Mouse (Mus musculus): ENCODE results near the gene Hexdc. TPM values are rescaled to one million over a fixed set of nuclear protein-coding genes. Genes with fewer than 3 reads are reported as not detected.

The Hexdc gene
- polyA plus RNA-seq, 1 experiment, result 5.2 TPM

GRCm38 (mm10) chr11:121237345-121238128, 33.3 kb downstream of the Hexdc start:
- H3K27ac ChIP-seq (ENCODE audit: control insufficient read depth, insufficient read depth, low read depth, low read length), result peak overlapping the region; percentile 88
- no peaks in the 10 kb centered on the region for H3K27me3 ChIP-seq (ENCODE audit: control insufficient read depth, insufficient read depth, low read length)
- no peaks in the 10 kb centered on the region; the same call in none of the 2 replicates for H3K4me1 ChIP-seq (ENCODE audit: control insufficient read depth, insufficient read depth, low read length)
- H3K36me3 ChIP-seq (ENCODE audit: control insufficient read depth, insufficient read depth, low read length), result no peaks in the 10 kb centered on the region
- H3K4me3 ChIP-seq (ENCODE audit: control insufficient read depth, low read depth, low read length), result peak overlapping the region; percentile 97
- TF ChIP-seq CTCF (IDR thresholded peaks at IDR 0.05; ENCODE audit: control insufficient read depth, insufficient read depth, insufficient replicate concordance, low read depth, low read length) (peak; percentile 24; the same call in 1 of the 2 replicates), POLR2A (IDR thresholded peaks at IDR 0.05; ENCODE audit: control insufficient read depth, low read depth, low read length) (no peak)

GRCm38 (mm10) chr11:121239669-121240068, 35.4 kb downstream of the Hexdc start:
- TF ChIP-seq POLR2A (IDR thresholded peaks at IDR 0.05; ENCODE audit: control insufficient read depth, low read depth, low read length) (no peak), CTCF (IDR thresholded peaks at IDR 0.05; ENCODE audit: control insufficient read depth, insufficient read depth, insufficient replicate concordance, low read depth, low read length) (no peak)
- no peak overlapping the region for H3K4me3 ChIP-seq (ENCODE audit: control insufficient read depth, low read depth, low read length)
- no peaks in the 10 kb centered on the region for H3K36me3 ChIP-seq (ENCODE audit: control insufficient read depth, insufficient read depth, low read length)
- no peaks in the 10 kb centered on the region for H3K27me3 ChIP-seq (ENCODE audit: control insufficient read depth, insufficient read depth, low read length)
- H3K4me1 ChIP-seq (ENCODE audit: control insufficient read depth, insufficient read depth, low read length), result no peaks in the 10 kb centered on the region; the same call in none of the 2 replicates
- H3K27ac ChIP-seq (ENCODE audit: control insufficient read depth, insufficient read depth, low read depth, low read length), result no peak overlapping the region

- Histone ChIP-seq H3K4me3 (ENCODE audit: control insufficient read depth, low read depth, low read length) (no peak overlapping the region), H3K4me1 (ENCODE audit: control insufficient read depth, insufficient read depth, low read length) (no peaks in the 10 kb centered on the region), H3K27ac (ENCODE audit: control insufficient read depth, insufficient read depth, low read depth, low read length) (no peak overlapping the region), H3K36me3 (ENCODE audit: control insufficient read depth, insufficient read depth, low read length) (peaks cover 4% of the 10 kb centered on the region), H3K27me3 (ENCODE audit: control insufficient read depth, insufficient read depth, low read length) (no peaks in the 10 kb centered on the region)
- no peak for TF ChIP-seq CTCF (IDR thresholded peaks at IDR 0.05; ENCODE audit: control insufficient read depth, insufficient read depth, insufficient replicate concordance, low read depth, low read length)
- TF ChIP-seq POLR2A (IDR thresholded peaks at IDR 0.05; ENCODE audit: control insufficient read depth, low read depth, low read length), result no peak
Measured at GRCm38 (mm10) chr11:121250196-121250595, 46.0 kb downstream of the Hexdc start.

GRCm38 (mm10) chr11:121259160-121260100, 55.2 kb downstream of the Hexdc start, which contains the start of gene Foxk2:
TSS of gene Foxk2 (plus strand) at chr11:121259990.
- Histone ChIP-seq H3K27me3 (ENCODE audit: control insufficient read depth, insufficient read depth, low read length) (no peaks in the 10 kb centered on the region), H3K27ac (ENCODE audit: control insufficient read depth, insufficient read depth, low read depth, low read length) (peak within 1 kb of the TSS; percentile 82), H3K36me3 (ENCODE audit: control insufficient read depth, insufficient read depth, low read length) (no peaks in the 10 kb centered on the region), H3K4me3 (ENCODE audit: control insufficient read depth, low read depth, low read length) (peak within 1 kb of the TSS; percentile 96), H3K4me1 (ENCODE audit: control insufficient read depth, insufficient read depth, low read length) (peaks cover 10% of the 10 kb centered on the region)
- TF ChIP-seq CTCF (IDR thresholded peaks at IDR 0.05; ENCODE audit: control insufficient read depth, insufficient read depth, insufficient replicate concordance, low read depth, low read length), result no peak
- TF ChIP-seq POLR2A (IDR thresholded peaks at IDR 0.05; ENCODE audit: control insufficient read depth, low read depth, low read length), result no peak; the same call in 1 of the 2 replicates

- TF ChIP-seq POLR2A (IDR thresholded peaks at IDR 0.05; ENCODE audit: control insufficient read depth, low read depth, low read length), result peak; percentile 23; the same call in 1 of the 2 replicates
- TF ChIP-seq CTCF (IDR thresholded peaks at IDR 0.05; ENCODE audit: control insufficient read depth, insufficient read depth, insufficient replicate concordance, low read depth, low read length), result no peak
- H3K4me3 ChIP-seq (ENCODE audit: control insufficient read depth, low read depth, low read length), result peak overlapping the region; percentile 91
- H3K4me1 ChIP-seq (ENCODE audit: control insufficient read depth, insufficient read depth, low read length), result peaks cover 10% of the 10 kb centered on the region
- no peaks in the 10 kb centered on the region for H3K27me3 ChIP-seq (ENCODE audit: control insufficient read depth, insufficient read depth, low read length)
- H3K36me3 ChIP-seq (ENCODE audit: control insufficient read depth, insufficient read depth, low read length), result no peaks in the 10 kb centered on the region
- peak overlapping the region; percentile 65 for H3K27ac ChIP-seq (ENCODE audit: control insufficient read depth, insufficient read depth, low read depth, low read length)
Measured at GRCm38 (mm10) chr11:121260211-121260906, 56.1 kb downstream of the Hexdc start.

GRCm38 (mm10) chr11:121261074-121261473, 56.8 kb downstream of the Hexdc start:
- Histone ChIP-seq H3K4me1 (ENCODE audit: control insufficient read depth, insufficient read depth, low read length) (peaks cover 10% of the 10 kb centered on the region), H3K27ac (ENCODE audit: control insufficient read depth, insufficient read depth, low read depth, low read length) (no peak overlapping the region), H3K27me3 (ENCODE audit: control insufficient read depth, insufficient read depth, low read length) (no peaks in the 10 kb centered on the region), H3K36me3 (ENCODE audit: control insufficient read depth, insufficient read depth, low read length) (no peaks in the 10 kb centered on the region), H3K4me3 (ENCODE audit: control insufficient read depth, low read depth, low read length) (peak overlapping the region; percentile 91)
- TF ChIP-seq POLR2A (IDR thresholded peaks at IDR 0.05; ENCODE audit: control insufficient read depth, low read depth, low read length) (no peak), CTCF (IDR thresholded peaks at IDR 0.05; ENCODE audit: control insufficient read depth, insufficient read depth, insufficient replicate concordance, low read depth, low read length) (no peak)

Other genes starting within 250 kb of the Hexdc start
- gene Csnk1d, start 213.1 kb upstream of the Hexdc start, polyA plus RNA-seq (2012; rRNA removed), result 97.0 and 111 TPM in 2 replicates
- gene Cd7, start 165.0 kb upstream of the Hexdc start, polyA plus RNA-seq (2012; rRNA removed), result 0.71 and 0.95 TPM in 2 replicates
- gene Sectm1b, start 140.9 kb upstream of the Hexdc start, polyA plus RNA-seq (2012; rRNA removed), result not detected in 2 replicates
- 8.9 and 9.0 TPM in 2 replicates for gene Sectm1a, start 123.2 kb upstream of the Hexdc start, polyA plus RNA-seq (2012; rRNA removed)
- gene Tex19.2, start 85.8 kb upstream of the Hexdc start, polyA plus RNA-seq (2012; rRNA removed), result 23.9 and 27.6 TPM in 2 replicates
- 11.7 and 16.1 TPM in 2 replicates for gene Tex19.1, start 58.3 kb upstream of the Hexdc start, polyA plus RNA-seq (2012; rRNA removed)
- 0.31 and 0.35 TPM in 2 replicates for gene Uts2r, start 44.2 kb upstream of the Hexdc start, polyA plus RNA-seq (2012; rRNA removed)
- gene Ogfod3, start 278 bp downstream of the Hexdc start, polyA plus RNA-seq (2012; rRNA removed), result 2.7 and 3.1 TPM in 2 replicates
- gene Cybc1, start 24.9 kb downstream of the Hexdc start, polyA plus RNA-seq (2012; rRNA removed), result 7.8 and 8.7 TPM in 2 replicates
- 8.2 and 8.9 TPM in 2 replicates for gene Narf, start 32.8 kb downstream of the Hexdc start, polyA plus RNA-seq (2012; rRNA removed)
- 78.5 and 80.0 TPM in 2 replicates for gene Foxk2, start 55.6 kb downstream of the Hexdc start, polyA plus RNA-seq (2012; rRNA removed)
- 26.7 and 27.9 TPM in 2 replicates for gene Wdr45b, start 150.0 kb downstream of the Hexdc start, polyA plus RNA-seq (2012; rRNA removed)
- 0.32 and 0.47 TPM in 2 replicates for gene Rab40b, start 183.8 kb downstream of the Hexdc start, polyA plus RNA-seq (2012; rRNA removed)
- 7.1 and 8.0 TPM in 2 replicates for gene Fn3krp, start 217.0 kb downstream of the Hexdc start, polyA plus RNA-seq (2012; rRNA removed)
- 0.09 and 0.11 TPM in 2 replicates for gene Fn3k, start 230.5 kb downstream of the Hexdc start, polyA plus RNA-seq (2012; rRNA removed)
- gene Tbcd, start 247.5 kb downstream of the Hexdc start, polyA plus RNA-seq (2012; rRNA removed), result 22.4 and 23.4 TPM in 2 replicates

Measured in testis, adult 2 months (tissue).